Mouse (Mus musculus) olfactory bulb, adult 2 months (tissue): Measurements from ENCODE around the gene Fndc1. TPM values are rescaled to one million over a fixed set of nuclear protein-coding genes. Genes with fewer than 3 reads are reported as not detected.

ENCODE experiments used
- H3K27ac ChIP-seq: fragments of 200-500 bp; 2 replicates; pipeline ENCODE4 v1.5.1; 2012; ENCODE audit warnings: low read depth, low read length; ENCODE audit not compliant: insufficient read depth
- H3K4me1 ChIP-seq: fragments of 200-500 bp; 2 replicates; pipeline ENCODE4 v1.6.1; 2012; ENCODE audit warnings: low read length; ENCODE audit not compliant: control insufficient read depth, insufficient read depth
- H3K4me3 ChIP-seq: fragments of 200-500 bp; 2 replicates; pipeline ENCODE4 v1.5.1; 2012; ENCODE audit warnings: mild to moderate bottlenecking, low read depth, low read length, moderate library complexity; ENCODE audit not compliant: insufficient read depth
- CTCF ChIP-seq: fragments of 200-500 bp; IDR thresholded peaks from 2 replicates; pipeline ENCODE4 v1.5.1; 2012; ENCODE audit warnings: low read depth, mild to moderate bottlenecking, low read length, moderate library complexity; ENCODE audit not compliant: insufficient read depth
- POLR2A ChIP-seq: fragments of 200-500 bp; IDR thresholded peaks from 2 replicates; pipeline ENCODE4 v1.6.1; 2012; ENCODE audit warnings: mild to moderate bottlenecking, low read depth, low read length, moderate library complexity; ENCODE audit not compliant: insufficient read depth
- WGBS: fragments of 180-500 bp; shearing (Covaris S2); methylation state at CpG from one replicate; pipeline ENCODE4 v1.1.7; 2018; 5-methylcytosine and 5-hydroxymethylcytosine counted together
- polyA plus RNA-seq: library from polyadenylated mRNA; stranded (reverse); fragments of >200 nt; gene quantifications from 2 replicates; pipeline ENCODE4 v1.2.4, GENCODE M21; 2012; ENCODE audit warnings: low replicate concordance; ENCODE audit not compliant: missing spikeins, insufficient read depth, insufficient read length

Gene Fndc1
- polyA plus RNA-seq: not detected in 2 replicates

DNA sequence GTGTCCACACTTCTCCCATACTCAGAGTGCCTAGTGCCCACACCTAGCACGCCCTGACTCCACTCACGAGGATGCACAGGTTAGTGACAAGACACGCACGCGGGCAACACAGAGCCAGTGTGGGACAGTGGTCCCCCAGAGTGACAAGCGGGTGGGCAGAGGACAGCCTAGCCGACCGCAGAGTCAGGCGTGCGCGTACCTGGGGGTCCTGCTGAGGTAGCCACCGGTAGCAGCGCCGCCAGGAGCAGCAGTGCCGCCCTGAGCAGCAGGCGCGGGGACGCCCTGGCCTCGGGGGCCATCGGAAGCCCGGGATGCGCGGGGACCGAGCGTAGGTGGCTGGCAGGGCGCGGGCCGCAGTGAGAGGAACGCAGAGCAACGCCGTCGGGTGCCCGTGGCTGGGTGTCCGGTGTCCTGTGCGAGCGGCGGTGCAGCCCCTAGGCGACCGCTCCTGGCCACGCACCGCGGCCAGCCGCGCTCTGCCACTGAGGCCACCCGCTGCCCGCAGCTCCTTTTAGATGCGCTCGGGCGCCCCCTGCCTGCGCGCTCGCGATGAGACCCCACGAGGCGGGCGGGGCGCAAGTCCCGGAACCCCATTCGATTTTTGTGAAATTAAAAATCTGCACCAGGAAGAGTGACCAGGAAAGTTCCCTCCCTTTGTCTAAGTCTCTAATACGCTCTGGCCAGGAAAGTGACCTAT, at the start of gene Fndc1:
Gene Fndc1, minus strand, starts transcription at position 484 of the 697 bp plus-strand sequence.
- H3K4me3 ChIP-seq: peak within 1 kb of the TSS; percentile 59
- TF ChIP-seq CTCF: peak; percentile 68
- TF ChIP-seq POLR2A: no peak
- H3K27ac ChIP-seq: no peak within 1 kb of the TSS
- peaks cover 10% of the 10 kb centered on the region for H3K4me1 ChIP-seq
- WGBS: 2% methylated on average over 60 of the region's 60 CpGs

DNA sequence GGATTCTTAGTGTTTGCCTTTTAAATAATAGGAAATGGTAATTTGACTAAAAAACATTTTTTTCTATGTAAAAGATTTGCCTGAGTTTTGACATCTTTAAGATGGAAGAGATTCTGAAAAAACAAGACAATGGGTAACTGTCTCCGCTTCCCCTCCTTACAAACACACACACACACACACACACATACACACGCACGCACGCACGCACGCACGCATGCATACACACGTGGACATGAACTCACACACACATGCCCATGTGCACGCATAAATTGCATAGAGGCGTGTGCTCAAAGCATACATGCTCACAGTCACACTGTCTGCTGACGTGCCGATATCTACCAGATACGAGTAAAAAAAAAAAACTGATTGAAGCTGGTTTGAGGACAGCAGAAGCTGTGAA, 49.4 kb upstream of the Fndc1 start:
- Histone ChIP-seq H3K4me3 (no peak overlapping the region), H3K4me1 (peaks cover 6% of the 10 kb centered on the region), H3K27ac (no peak overlapping the region)
- 96% methylated on average over 13 of the region's 13 CpGs for WGBS
- TF ChIP-seq CTCF (no peak), POLR2A (no peak)

DNA sequence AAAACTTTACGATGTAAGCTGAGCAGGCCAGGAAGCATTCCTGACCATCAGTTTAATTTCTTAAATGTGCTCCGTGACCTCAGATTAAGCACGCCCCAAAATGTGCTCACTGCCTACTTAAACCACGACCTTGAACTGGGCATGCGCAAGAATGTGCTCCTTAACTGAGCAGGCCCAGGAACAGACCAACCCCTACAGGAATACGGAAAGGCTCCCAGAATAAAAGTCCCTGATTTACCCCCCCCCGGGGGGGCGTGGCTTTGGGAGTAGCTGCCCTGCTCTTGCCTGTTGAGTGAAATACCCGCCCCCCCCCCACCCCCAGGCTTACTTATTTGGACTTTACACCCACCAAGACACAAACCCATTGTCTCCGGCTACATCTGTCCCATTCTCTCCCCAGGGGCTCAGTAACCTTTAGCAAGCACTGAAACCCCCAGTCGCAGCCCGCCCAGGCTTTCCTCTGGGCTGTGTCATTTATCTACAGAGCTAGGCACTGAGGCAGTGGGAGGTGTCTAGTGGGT, 48.9 kb upstream of the Fndc1 start:
- Histone ChIP-seq H3K4me1 (peaks cover 7% of the 10 kb centered on the region), H3K27ac (no peak overlapping the region), H3K4me3 (no peak overlapping the region)
- 50% methylated on average over 12 of the region's 12 CpGs for WGBS
- TF ChIP-seq POLR2A: no peak
- TF ChIP-seq CTCF: no peak

DNA sequence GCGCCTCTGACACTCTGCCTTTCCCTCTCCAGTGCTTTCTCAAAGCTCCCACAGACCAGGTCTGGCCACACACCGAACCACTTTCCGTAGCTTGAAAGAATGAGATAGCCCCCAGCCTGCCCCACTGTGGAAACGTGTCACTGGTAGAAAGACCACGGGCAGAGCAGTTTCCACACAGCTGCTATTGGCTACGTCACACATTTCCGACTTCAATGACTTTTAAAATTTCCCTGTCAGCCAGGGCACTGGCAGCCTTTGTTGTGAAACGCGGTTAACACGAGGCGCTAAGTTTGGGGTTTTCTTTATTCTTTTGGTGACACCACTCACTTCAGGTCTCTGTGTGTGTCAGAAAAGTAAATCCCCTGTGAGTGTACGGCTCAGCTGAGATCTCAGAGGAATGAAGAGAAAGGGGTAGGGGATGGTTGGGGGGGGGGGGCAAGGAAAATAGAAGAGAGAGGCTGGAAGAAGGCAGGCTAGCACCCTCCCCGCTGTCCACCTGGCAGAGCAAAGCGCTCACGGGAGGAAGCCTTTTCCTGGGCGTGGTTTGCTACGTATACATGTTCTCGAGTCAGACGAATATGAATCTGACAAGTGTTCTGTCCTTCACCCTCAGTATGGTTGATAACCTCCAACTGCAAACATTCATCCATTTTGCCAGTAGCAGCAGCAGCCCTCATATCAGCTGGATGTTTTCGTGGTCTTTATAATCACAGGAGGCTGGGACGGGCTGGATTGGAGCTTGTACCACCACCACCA, 47.9 kb upstream of the Fndc1 start:
- WGBS: 89% methylated on average over 21 of the region's 21 CpGs

DNA sequence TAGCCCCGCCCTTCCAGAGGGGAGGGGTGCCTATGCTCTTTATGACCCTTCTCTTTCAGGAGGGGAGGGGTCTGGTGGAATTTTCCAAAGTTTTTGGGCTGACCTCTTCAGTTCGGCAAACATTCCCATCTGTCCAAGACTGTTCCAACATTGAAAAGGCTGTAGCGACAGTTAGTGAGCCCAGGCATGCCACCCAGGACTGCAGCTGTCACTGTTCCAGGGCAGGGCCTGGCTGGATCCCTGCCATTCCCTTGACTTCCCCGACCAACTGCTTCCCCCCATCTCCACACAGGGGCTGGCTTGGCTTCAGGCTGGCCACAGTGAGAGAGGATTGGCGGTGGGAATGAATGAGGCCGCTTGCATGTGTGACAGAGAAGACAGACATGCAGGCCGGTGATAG, 46.3 kb upstream of the Fndc1 start:
- Histone ChIP-seq H3K4me3 (no peak overlapping the region), H3K4me1 (peaks cover 12% of the 10 kb centered on the region), H3K27ac (no peak overlapping the region)
- TF ChIP-seq POLR2A: no peak
- no peak for TF ChIP-seq CTCF
- WGBS: 64% methylated on average over 7 of the region's 7 CpGs

More for the DNA sequence above, 47.9 kb upstream of the Fndc1 start:
- H3K4me1 ChIP-seq: peaks cover 12% of the 10 kb centered on the region
- H3K4me3 ChIP-seq: no peak overlapping the region
- TF ChIP-seq CTCF: no peak
- H3K27ac ChIP-seq: no peak overlapping the region

DNA sequence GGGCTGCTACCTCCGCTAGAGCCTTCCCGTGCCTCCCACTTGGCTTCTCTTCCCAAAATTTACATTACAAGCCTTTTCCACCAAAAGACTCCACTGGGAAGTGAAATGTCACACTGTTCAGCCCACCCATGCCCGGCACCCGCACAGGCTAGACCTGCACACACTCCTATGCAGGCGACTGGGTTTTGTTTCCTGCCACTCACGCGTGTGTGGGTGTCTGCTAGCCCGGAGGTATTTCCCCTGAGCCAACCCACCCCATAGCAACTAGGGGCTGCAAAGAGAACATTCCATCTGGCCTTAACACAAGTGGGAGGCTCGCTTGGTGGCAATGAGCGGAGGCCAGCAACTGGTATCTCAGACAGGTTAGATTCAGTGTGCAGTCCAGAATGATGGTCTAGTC, 44.7 kb upstream of the Fndc1 start:
- WGBS: 51% methylated on average over 10 of the region's 10 CpGs
- no peak overlapping the region for H3K27ac ChIP-seq
- TF ChIP-seq CTCF (no peak), POLR2A (no peak)
- H3K4me1 ChIP-seq: peaks cover 12% of the 10 kb centered on the region
- no peak overlapping the region for H3K4me3 ChIP-seq

DNA sequence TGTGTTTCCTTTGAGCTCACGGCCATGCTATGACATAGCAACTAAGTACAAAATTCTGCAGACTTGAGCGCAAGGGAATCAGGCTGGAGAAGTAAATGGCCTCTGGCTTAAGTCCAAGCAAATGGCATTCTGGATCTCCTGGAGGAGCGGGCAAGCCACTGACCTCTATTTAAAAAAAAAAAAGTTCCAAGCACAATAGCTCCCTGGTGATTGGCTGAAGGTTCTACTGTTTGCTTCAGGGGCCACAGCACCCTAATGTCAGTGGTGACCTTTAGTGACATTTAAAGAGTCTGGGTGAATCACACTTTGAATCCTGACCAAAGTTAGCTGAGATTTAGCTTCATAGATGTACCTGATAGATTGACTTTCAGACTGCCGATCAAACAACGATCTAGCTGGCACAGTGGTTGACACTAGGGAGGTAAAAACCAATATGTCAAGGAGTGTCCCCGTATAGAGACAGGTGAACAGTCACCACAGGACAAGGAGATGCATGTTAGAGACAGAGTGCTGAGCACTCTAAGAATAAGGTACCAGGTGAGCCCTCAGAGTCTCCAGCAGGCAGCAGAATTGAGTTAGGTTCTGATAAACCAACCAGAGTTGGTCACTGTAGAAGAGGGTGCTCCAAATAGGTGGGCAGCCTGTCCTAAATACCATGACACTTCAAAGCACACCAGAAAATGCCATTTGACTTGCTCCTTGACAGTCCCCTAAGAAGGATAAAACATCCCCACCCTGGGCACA, 43.9 kb upstream of the Fndc1 start:
- H3K4me3 ChIP-seq: no peak overlapping the region
- TF ChIP-seq CTCF: no peak
- TF ChIP-seq POLR2A: no peak
- peaks cover 12% of the 10 kb centered on the region for H3K4me1 ChIP-seq
- WGBS: 69% methylated on average over 6 of the region's 6 CpGs
- no peak overlapping the region for H3K27ac ChIP-seq

DNA sequence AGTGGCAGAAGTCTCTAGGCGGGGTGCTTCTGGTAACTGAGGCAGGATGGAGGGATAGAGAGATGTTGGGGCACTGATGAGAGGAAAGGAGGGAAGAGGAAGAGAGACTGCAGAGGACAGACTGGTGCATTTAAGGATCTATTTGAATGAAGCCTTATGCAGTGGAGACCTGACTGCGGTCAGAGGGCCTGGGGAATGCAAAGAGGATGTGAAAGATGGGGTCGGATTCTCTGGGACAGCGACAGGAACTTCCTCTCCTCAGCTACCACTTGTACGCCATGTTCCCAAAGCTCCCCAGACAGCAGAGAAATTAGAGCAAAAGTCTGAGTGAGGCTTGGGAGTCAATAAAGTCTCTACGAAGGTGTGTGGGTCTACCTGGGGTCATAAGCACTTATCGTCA, 42.0 kb upstream of the Fndc1 start:
- TF ChIP-seq POLR2A (no peak), CTCF (no peak)
- no peak overlapping the region for H3K4me3 ChIP-seq
- WGBS: 89% methylated on average over 7 of the region's 7 CpGs
- peaks cover 12% of the 10 kb centered on the region for H3K4me1 ChIP-seq
- no peak overlapping the region for H3K27ac ChIP-seq

DNA sequence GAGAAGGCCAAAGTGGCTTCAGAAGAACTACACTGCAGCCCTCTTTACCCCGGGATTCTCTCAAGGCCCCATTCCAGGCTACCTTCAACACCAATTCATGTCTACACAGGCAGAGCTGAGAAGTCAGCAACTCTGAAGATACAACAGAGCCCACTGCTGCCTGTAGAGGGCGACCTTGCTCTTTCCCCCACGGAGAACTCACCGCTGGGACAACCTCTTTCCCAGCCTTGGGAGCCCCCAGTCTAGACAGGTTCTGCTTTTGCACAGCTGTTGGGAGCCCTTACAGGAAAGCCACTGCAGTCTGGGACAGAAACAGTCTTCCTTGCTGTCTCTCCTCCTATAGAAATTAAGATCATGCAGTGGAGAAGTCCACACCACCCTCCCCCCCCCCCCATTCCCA, 41.5 kb upstream of the Fndc1 start:
- 7% methylated on average over 4 of the region's 4 CpGs for WGBS
- peak; percentile 57 for TF ChIP-seq CTCF
- TF ChIP-seq POLR2A: no peak
- Histone ChIP-seq H3K27ac (no peak overlapping the region), H3K4me1 (peaks cover 12% of the 10 kb centered on the region), H3K4me3 (no peak overlapping the region)
